Mouse (Mus musculus): ENCODE data around the gene Lrmda. TPM values are rescaled to one million over a fixed set of nuclear protein-coding genes. Genes with fewer than 3 reads are reported as not detected.

Lrmda gene
- polyA plus RNA-seq, 1 experiment from 2014 or later: 0.21 TPM

DNA sequence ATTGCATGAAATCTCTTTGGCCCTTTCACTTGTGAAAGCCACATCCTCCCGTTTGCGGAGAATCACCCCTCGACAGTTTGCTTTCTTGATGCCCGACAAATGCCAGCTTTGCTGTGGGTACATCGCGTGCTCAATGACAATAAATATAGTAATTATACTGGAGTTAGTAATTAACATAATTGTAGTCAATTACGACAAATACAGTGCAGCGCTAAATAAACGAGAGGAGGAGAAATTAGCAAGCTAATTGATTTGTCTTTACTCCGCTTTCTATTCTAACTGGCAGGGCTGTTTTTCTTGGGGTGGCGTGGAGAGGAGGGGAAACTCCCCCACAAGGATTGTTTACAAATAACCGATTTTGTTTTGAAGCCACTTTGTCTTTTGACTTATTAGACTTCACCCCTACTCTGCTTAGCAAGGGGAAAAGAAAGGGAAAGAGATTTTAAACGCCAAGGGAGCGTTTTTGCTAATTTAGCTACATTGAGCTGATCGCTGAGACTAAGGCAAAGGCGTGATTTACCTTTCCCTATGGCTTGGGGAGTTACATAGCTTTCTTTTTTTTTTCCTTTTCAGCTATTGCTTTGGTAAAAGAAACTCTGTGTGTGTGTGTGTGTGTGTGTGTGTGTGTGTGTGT lies 18.1 kb downstream of the Lrmda start:
- DNase-seq (ENCODE audit: low spot score): no peak

DNA sequence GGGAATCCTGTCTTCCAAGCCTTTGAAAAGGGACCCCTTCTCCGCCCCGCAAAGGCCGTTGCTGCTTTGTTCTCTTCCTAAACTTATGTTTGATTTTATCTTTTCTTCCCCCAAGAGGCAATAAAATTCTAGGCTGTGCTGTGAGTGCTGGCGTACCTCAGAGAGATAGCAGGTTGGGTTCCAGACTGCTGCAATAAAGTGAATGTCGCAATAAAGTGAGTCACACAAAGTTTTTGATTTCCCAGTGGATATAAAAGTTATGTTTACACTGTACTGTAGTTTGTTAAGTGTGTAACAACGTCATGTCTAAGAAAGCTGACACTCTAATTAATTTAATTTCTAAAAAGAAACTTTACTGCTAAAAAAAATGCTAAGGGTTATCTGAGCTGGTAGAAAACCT lies 22.6 kb downstream of the Lrmda start:
- no peak for DNase-seq (ENCODE audit: low spot score)

DNA sequence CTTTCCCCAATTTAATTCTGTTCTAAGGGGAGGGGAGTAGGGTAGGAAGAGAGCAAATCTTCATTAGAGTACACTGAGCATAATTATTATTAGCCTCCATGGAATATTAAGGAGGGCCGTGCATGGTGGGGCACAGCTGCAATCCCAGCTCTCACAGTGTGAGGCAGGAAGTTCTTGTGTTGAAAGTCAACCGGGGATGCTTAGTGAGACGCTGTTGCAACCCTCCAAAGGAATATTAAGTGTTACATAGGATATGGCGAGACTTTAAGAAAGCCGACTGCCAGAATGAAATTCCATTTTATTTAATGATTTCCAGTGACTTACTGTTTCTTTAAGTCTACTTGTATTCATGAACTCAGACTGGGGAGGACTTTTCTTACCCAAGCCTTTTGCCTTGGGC lies 23.9 kb downstream of the Lrmda start:
- no peak for DNase-seq (ENCODE audit: low spot score)

DNA sequence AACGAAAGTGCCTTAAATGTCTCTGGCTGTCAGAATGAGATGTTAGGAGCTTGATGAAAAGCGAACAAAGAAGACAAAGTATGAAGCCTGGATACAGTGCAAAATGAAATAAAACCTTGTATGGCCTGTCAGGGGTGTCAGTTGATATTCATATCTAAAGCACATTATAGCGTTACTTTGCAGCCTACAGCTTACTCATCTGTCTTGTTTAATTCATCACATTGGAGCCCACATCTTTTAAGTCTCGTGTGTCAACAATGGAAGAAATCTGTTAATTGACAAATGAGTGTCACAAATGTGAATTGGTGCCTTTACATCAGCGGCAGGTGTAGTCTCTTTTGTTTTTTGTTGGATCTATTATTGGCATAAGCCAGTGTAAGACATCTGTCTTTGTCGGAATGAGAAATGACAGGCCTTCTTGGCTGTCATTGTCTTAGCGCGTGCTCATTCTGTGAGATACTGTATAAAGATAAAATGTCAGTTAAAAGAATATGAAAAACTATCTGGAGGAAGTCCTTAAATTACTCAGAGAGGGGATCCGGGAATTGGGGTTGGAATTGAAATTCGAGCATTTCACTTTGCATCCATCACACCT lies 26.8 kb downstream of the Lrmda start:
- no peak for DNase-seq (ENCODE audit: low spot score)

DNA sequence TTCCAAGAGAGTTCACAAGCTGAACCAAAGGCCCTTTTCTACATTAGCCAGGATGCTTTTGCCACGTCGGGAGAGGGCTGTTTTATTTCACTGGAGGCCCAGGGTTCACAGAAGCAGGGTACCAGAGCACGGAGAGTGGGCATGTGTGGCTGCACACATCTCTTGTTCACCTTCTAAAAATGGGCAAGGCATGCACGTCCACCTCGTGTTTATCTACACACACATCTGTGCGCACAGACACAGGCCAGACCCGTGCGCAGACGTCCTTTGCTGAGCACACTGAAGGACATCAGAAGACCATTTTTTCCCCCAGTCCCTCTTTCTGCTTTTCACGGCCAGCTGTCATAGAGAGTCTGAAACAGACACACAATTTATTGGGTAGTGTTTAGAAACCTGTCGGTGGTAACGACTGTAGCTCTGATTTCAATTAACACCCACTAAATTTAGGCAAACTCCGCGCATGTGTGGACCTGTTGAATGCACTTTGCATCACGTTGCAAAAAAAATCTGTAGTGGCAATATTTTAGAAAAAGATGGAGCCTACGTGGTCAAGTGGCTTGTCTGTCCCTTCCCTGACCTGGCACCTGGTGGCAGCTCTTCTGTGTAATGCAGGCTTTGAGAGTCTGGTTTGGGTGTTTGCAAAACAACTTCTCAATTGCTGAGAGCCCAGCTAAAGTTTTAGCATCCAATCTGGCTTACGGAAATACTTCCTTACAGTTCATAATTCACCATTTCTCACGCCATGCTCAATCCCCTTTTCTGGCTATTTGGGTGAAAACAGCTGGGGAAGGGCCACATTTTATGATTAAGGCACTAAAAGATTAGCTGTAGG lies 28.8 kb downstream of the Lrmda start:
- DNase-seq (ENCODE audit: low spot score): no peak

DNA sequence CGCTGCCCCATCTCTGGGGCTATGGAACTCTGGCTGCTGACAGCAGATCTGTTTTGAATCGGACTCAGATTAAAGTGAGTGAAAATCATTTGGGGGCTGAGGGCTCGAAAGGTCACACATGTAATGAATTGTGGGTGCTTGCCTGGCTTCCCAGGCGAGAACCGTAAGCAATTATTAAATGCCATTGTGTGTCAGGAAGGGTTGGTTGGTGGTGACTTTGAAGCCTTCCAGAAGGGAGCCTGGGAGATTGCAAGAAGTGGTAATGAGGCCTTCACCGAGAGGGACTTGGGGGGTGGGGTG lies 29.3 kb downstream of the Lrmda start:
- no peak for DNase-seq (ENCODE audit: low spot score)

DNA sequence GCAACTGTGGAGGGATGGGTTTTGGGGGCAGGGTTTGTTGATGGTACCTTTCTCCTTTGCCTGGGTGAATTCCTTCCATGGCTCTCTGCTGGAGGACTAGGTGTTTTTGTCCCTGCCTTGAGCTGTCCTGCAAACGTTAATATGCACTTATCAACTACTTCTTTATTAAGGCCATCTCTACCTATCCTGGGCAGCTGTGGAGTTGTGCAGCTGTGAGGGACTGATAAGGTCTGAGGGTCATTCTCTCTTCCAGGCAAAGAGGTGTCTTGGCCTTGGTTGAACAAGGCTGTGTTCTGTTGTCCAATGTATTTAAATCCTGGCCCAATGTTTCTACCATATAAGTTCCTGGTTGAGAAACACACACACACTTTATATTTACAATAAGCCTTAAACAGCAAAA lies 29.8 kb downstream of the Lrmda start:
- DNase-seq (ENCODE audit: low spot score): no peak

DNA sequence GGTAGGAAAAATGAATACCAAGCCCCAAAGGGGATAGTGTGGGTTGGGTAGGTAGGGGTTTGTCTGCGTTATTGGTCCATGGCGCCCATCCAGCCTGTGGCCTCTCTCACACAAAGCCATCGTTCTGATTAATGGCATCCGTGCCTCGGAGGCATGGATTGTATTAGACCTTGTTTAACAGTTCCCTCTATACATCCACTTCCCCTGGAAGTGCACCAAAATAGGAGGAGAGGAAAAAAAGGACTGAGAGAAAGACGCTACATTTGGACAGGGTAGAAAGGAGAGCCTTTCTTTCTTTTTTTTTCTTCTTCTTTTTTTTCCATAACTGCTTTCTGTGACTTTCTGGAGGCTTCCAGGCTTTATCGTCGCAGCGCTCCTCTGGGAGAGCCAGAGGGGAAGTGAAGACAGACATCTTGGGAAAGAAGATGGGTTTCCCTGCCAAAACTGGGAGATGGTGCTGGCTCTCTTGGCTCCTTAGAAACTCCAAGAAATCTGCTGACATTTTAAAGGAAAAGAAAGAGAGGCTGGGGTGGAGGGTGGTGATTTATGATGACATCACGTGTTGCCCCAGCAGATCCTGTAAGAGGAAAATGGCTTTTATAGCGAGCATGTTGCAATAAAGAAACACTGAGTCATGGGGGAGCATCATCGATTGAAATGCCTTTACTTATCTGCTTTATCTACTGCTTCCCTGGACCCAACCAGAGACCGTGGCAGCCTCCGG lies 32.6 kb downstream of the Lrmda start:
- DNase-seq (ENCODE audit: low spot score): no peak

DNA sequence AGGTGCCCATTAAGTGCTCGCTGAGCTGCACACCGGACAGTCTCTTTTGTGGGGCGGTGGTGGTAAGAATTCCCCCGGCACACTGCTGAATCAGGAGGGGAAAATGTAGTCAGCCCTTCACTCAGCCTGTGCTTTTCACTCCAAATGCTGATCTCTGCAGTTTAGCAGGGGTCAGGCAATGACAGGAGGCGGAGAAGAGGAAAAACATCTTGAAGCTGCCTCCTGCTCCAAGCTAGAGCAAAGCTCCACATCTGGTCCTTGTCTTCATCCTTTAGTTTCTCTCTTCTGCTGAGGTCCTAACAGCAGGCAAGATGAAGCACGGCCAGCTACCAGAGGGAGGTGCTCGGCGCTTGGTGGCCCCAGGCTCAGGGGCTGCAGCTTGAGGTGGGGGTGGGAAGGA lies 36.1 kb downstream of the Lrmda start:
- no peak for DNase-seq (ENCODE audit: low spot score)

DNA sequence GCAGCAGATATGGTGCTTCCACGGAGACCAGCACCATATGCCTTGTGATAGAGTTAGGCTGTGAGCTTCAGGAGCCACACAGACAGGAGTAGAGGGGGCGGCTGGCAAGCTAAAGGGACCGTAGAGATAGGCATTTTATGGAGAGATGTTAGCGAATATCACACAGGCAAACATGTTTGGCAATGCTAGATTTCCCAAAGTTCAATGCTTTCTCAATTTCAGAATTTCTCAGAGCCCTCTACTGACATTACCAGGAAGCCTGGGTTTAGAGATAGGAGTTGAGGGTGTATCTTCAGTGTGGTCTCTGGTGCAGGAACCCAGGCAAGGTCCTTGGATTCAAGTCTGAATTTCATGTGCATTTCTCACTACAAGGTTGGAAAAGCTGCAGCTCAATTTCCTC lies 36.7 kb downstream of the Lrmda start:
- no peak for DNase-seq (ENCODE audit: low spot score)

DNA sequence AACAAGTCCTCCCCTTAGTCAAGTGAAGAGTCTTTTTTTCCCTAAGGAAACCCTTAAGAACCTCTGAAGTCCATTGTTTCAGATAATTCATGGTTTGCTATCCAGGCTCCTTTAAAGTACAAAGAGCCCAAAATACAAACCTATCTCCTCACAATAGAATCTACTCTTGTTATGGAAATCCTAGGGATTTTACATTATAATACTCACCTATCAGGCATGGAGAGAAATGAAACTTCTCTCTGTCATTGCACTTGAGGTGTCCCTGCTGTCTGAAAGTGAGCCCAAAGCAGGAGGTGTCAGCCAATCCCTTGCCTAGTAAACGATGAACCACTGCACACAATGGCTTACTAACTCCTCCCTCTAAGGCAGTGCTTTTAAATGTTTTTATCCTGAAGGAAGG lies 39.2 kb downstream of the Lrmda start:
- DNase-seq (ENCODE audit: low spot score): no peak

DNA sequence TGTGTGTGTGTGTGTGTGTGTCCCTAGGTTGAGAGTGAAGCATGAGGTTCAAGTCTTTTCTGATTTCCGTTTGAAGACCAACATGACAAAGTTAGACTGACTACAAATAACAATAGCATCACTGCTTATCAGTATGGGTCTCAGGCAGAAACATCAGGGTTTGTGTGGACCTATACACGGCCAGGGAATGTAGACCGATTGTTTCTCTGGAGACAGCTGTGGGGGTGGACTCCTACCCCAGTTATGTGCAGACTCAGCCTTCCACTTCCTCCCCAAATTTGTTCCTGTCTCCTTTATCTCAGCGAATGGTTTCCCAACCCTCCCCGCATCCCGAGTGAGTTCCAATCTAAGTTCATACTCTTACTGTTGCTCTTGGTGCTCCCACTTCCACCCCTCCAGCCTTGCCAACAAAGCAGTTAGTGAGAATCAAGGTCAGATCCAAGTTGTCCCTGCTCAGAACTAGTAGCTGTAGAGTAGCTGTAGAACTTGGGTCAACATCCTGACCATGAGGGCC lies 39.9 kb downstream of the Lrmda start:
- no peak for DNase-seq (ENCODE audit: low spot score)

DNA sequence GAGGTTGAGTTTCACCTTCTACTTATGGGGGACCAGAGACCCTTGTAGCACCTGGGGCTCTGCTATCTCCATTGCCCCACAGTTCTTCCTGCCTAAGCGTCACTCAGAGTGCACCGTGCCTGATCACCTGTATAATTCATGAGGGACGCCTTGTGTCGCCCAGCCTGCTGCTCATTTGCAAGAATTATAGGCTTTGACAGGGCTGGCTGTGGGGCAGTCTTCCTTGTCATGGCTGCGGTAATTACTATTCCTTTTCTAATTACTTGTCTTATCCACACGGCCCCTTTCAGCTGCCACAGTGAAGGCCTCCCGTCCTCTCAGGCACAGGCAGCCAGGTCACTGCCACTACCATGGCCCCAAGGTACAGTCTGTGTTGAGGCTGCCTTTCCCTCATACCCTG lies 41.3 kb downstream of the Lrmda start:
- DNase-seq (ENCODE audit: low spot score): no peak

DNA sequence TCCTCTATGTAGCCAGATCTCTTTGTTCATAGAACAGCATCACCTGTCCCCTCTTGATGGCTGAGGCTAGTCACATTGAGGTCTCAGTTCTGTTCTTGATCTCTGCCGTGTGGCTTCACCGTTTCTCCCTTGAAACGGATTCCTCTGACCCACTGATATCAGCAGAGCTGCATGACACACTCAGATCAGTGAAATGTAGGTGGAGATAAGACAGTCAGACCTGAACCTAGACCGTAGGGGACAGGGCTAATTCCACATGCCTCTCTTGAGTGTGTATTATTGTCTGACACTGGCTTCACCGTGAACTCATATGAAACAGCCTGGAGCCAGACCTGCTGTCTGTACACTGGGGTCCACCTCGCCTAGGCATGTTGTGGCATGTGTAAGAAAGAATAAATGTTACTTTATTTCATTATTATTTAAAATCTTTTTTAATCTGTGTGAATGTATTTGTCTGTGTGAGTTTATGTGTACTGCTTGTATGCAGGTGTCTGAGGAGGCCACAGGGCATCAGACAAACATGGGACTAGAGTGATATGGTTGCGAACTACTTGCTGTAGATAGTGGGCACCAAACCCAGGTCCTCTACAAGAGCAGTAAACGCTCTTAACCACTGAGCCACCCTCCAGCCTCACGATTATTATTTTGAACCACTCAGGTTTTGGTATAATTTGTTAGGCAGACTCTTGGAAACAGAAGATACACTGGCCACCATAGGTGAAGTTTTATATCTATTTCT lies 42.8 kb downstream of the Lrmda start:
- DNase-seq (ENCODE audit: low spot score): no peak

DNA sequence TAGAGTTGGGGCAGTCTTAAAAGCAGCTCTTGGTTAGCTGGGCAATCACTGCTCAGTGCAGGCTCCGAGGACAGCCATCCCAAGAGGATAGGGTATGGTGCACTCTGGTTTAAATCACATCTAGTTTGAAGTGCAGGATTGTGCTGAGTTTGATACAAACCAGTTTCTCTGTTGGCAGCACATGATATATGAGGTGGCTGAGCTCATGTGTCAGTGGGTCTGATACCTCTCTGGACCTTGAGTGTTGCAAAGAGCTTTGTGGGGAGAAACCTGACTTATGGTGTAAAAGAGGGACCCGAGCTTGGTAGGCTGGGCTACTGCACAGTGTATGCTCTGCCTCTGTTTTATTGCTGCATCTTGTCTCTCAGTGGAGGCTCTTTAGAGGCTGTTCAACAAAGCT lies 49.7 kb downstream of the Lrmda start:
- no peak for DNase-seq (ENCODE audit: low spot score)

DNA sequence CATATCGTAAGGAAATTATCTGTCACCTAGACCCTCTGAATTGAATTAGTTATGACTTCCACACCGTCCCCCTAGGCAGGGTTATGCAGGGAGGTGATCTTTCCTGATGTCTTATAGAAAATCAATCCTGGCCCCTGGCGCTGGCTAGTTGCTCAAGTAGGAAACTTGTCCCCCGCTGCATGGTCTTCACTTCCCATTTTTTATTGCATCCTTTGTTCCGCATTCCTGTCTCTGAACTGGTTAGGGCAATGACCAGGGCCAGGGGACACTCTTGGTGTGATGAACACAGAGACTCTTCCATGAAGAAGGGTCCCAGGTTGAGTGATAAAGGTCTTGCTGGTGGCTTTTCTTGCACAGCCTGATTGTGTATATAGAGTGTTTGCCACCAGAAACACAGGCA lies 53.9 kb downstream of the Lrmda start:
- no peak for DNase-seq (ENCODE audit: low spot score)

DNA sequence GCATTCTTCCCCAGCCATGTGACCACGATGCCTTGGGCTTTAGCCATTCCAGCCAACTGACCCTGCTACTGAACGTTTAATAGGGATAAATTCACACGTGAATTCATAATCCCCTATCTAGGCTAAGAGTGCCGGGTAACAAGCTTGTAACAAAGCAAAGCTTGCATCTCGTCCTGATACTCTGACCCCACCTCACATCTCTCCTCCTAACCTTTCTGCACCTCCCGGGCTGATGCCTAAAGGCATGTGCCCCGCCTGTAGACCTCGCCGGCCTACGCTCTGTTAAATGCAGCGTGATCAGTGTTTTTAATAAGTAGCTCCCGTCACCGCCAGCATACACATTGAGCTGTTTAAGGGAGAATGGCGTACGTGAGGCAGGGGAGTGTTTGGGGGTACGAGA lies 54.7 kb downstream of the Lrmda start:
- no peak for DNase-seq (ENCODE audit: low spot score)

DNA sequence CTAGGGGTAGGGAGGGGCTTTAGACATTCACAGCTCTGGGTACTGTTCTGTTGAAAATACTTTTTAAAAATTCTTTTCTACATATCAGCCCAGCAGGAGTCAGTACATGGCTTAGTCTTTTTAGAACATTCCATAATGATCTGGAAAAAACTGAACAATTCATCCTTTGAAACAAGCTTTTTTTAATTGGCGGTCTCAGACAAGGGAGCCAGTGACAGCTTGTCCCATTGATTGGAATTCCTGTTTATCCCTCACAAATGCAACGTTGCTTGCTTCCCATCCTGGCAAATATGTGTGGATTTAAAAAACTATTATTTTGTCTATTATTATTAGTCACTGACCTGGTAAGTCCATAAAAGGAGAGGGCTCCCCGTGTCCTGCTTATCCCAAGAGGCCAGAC lies 64.4 kb downstream of the Lrmda start:
- DNase-seq (ENCODE audit: low spot score): no peak

DNA sequence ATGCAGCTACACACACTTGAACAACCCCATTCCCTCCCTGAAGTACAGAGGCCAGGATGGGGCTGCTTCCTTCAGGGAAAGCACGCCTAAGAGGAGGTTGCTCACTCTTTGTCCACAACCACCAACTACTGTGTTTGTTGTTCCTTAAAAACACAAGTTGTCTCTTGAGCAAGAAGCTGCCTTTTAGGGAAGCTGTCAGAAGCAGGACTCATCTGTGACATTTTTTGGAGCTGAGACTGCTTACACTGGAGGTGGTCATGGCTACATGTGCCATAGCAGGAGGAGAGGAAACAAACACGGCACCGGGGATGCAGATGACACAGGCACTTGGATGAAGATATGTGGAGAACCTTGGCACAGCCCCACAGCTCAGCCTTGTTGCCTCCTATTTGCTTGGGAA lies 65.9 kb downstream of the Lrmda start:
- DNase-seq (ENCODE audit: low spot score): no peak

DNA sequence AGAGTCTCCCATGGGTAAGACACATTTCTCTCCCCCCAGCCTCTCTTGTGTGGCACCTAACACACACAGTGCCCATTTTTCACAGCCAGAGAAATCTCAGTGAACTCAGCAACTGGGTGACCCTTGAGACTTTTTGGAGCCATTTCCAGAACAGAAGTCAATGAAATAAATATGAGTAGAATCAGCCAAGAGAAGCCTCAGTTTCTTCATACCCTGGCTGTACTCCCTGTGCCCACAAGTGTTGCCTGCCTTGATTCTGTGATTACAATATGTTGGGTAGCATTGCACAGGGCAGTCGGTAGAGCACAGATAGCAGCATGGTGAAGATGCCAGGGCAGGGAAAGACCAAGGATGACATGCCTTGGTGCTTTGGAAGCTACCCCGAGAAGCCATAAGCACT lies 69.1 kb downstream of the Lrmda start:
- DNase-seq (ENCODE audit: low spot score): no peak

DNA sequence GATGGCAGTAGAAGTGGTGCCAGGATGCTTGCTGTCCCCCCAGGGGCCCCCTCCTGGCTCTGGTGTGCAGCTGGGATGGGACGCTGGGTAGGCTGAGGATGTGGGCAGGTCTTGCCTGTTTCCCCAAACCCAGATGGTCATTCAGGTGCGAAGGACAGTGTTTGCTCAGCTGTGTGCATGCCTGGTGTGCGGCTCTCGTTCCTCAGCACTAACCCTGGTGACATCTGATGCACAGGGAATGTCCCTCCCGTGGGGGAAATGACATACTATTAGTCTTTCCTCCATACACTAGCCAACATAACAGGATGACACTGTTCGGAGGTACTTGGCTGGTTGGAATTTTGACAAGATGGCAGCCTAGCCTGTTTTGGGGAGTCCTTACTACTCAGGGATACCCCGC lies 69.8 kb downstream of the Lrmda start:
- no peak for DNase-seq (ENCODE audit: low spot score)
